Mouse (Mus musculus) cerebellum, adult 9-11 months (tissue): ENCODE measurements around the gene Gm20388.

ENCODE experiments used
- DNase-seq: peaks from one replicate; pipeline ENCODE4 v3.0.0; 2022

Gene Gm20388

DNA sequence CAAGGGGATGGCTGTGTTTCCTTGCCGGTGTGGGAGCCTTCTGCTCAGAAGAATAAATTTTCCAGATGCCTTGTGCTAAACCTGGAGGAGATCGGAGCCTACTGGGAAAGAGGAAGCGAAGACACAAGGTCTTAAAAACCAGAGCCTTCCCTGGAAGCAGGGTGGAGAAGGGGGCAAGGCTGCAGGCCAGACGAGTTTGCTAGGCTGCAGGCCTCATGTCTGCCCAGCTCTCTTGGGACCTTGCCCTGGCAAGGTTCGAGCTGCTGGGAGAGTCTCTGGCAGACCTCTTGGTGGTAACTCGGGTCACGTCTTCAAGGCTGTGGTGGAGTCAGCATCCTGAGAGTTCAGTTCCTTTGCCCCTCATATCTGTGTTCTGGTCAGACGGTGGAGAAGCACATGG lies 324.2 kb downstream of the Gm20388 start:
- no peak for DNase-seq

DNA sequence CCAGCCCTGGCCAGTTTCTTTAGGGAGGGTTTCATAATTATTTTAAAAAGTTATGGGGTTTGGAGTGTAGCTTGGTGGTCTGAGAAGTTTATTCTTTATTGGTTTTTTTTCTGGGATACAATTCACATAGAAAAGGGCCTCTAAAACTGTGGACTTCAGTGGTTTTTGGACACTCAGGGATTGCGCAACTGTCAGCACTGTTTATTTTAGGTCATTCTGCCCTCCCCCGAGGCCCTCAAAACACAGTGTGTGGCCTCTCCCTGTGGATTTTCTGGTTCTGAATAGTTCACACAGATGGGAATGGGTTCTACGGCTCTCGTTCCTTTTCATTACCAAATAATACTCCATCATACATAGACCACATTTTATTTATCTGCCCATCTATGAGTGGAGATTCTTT lies 332.6 kb downstream of the Gm20388 start:
- no peak for DNase-seq

DNA sequence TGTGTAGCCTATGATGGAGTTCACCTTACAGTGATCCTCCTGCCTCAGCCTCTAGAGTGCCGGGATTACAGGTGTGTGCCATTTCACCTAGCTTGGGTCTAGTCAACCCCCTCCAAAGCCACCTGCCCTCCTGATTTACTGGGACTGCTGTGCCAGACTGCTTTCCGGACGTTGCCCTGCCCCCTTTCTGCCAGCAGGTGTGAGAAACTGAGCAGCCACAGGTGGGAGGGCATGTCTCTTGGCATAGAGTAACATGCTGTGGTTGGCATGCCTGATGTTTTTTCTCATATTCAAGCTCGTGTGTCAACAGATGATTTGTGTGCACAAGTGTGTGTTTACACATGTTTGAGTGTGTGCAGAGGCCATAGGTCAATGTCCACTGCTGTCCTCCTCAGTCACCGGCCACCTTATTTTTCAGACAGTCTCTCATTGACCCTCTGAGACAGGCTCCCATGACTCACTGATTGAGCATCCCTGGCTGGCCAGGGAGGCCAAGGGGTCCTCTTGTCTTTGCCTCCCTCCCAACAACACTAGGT lies 333.3 kb downstream of the Gm20388 start:
- no peak for DNase-seq

DNA sequence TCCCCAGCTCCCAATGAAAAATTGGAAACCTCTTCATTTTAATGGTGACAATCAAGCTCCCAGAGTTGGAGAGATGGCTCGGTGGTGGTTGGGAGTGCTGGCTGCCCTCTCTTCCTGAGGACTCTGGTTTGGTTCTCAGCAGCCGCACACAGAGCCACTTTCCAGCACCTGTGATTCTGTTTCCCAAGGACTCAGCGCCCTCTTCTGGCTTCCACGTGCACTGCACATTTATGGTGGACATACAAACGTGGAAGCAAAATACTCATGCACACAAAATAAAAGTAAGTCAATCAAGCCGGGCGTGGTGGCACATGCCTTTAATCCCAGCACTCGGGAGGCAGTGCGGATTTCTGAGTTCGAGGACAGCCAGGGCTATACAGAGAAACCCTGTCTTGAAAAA lies 333.9 kb downstream of the Gm20388 start:
- DNase-seq = no peak

DNA sequence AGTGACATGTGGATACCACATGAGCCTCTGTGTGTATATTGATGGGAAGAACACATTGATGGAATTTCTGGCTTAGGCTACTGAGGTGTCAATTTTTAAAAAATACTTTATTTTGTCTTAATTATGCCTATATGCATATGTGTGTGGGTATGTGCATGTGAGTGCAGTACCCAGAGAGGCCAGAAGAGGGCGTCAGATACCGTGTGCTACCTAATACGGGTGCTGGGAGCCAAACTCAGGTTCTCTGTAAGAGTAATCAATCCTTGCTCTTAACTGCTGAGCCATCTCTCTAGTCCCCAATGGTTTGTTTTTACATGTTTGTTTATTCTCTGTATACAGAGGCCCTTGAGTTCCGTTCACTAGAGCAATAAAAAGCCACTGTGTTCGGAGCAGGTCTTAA lies 337.0 kb downstream of the Gm20388 start:
- DNase-seq = no peak

DNA sequence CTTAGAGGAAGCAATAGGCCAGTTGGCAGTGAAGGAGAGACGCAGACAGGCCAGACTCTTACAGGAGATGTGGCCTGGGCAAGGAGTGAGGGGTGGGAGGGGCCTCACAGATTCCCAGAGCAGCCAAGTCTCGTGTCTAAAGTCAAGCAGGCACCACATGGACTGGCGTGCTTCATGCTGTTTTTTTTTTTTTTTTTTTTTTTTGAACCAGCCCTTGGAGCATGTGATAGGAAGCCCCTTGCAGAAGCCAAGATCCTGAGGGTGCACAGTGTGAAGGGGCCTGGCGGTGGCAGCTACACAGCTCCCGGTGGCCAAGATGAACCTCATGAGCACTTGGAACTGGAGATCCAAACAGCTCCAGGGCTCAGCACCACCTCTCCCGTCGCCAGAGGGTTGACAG lies 337.4 kb downstream of the Gm20388 start:
- DNase-seq = no peak

DNA sequence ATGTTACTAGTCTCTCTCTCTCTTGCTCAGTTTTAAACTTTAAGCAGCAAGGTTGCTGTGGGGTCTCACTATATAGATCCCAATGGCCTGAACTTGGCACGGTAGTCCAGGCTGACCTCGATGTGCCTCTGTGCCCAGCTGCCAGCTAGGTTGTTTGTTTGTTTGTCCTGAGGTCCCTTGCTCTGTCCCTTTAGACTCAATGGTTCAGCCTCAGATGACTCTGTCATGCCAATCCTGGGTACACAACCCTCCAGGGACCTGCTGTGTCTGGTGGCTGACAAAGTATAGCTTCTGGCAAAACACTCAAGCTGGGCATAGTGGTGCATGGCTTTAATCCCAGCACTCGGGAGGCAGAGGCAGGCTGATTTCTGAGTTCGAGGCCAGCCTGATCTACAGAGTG lies 337.8 kb downstream of the Gm20388 start:
- DNase-seq = no peak

DNA sequence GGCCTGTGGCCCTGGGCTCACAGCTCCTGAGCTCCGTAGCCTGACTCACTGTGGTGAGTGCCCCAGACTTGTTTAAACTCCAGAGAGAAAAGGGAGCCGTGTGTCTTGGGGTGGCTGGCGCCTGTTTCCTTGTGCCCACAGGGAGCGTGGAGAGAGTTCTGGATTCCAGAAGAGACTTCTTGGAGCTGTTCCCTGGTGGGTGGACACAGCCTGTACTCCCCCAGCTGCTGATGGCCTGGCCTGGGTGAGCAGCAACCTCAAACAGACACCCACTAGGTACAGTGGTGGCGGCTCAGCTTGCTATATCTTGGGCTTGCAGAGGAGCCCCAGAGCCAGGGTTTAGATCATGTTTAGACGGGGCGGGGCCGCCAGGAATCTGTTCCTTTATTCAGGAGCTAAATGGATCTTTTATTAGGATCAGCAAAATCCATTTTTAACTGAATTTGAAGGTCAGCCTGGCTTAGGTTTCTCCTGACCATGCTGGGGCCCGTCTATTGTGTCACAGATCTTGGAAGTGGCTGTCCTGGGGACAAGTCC lies 339.2 kb downstream of the Gm20388 start:
- DNase-seq = no peak

DNA sequence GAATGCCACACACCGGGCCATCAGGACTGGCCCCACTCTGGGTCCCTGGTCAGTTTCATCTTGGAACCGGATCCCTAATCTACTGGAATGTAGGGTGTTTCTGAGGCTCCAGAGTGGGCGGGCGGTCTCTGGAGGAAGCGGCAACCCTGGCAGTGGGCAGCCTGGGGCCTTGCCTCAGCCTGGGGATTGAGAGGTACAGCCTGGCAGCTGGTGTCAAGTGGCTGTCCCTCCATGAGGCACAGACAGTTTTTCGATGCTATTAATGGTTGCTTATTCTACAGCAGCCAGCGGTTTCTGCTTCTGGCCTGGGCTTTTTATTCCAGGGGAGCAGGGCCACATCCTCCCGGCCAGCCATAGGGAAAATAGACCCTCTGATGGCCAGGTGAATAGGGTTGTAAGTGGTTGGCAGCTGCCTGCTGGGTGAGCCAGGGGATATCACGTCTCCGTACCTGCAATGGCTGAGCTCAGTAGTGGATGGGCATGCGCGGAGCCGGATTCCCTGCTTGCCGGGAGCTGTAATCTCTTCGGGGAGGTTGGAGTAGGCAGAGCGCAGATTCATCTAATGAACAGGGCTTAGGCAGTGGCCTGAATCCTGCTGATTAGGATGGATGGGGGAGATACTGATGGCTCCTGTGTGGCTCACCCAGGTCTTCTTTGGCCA lies 340.2 kb downstream of the Gm20388 start:
- DNase-seq = no peak

DNA sequence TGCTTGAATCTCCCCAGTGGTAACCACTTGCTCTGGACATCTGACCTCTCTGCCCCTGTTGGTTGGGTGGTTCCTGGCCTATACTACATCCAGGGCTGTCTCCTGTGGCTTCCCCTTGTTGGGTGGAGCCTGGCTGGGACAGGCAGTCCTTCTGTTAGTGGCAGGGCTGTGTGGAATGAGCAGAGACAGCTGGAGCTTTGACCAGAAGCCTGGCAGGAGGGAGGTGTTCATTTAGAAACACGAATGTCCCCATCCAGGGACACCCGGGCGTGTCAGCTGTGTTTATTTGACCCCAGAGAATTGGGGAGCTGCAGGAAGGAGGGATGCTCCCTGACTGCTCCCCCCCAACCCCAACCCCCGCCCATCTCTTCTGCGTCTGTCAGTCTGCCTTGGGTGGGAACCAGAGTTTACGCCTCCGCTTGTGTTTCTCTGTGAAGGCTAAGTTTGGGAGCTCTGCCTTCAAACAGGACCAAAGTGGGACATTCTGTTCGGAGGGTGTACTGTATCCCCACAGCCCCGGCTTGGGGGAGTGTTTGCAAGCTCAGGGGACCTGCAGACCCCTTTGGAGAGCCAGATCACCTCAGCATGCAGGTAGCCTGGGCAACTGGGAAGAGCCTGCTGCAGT lies 340.9 kb downstream of the Gm20388 start:
- no peak for DNase-seq

DNA sequence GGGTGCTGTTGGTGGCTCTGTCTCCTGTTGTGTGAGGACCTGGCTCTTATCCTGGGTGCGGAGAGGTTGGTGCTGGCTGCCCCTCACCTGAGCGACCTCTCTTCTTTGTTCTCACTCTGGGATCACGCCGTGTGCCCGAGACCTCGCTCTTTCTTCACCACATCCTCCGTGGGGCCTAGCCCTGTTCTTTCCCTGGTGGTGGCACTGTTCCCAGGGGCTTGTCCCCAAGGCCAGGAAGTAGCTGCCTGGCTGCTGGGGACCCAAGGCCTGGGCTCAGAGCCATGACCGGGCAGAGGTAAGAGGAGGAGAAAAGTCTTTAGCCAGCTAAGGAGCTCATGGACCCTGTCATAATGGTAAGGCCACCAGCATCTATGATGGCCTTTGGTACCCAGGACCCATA lies 343.0 kb downstream of the Gm20388 start:
- DNase-seq = no peak

DNA sequence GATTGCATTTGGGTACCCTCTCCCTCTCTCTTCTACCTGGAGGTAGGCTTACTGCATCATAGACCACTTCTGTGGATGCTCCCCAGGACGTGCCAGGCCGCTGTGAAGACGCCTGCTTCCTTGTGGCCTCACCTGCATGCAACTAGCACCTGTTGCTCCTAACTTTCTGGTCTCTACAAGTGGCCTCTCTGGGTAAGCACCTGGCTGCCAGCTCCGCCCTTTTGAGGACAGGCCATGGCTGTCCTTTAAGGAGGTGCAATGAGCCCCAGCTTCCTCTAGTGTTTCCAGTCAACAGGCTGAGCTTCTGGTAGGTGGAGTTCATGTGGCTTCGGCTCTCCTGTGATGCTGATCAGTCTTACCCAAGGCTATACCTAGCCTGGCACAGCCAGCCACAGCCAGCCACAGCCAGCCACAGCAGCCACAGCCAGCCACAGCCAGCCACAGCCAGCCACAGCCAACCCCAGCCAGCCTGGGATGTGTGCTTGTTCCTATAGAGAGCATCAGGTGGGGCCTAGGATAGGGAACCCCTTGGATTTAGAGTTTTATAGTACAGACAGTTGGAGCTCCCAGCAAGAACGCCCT lies 344.9 kb downstream of the Gm20388 start:
- no peak for DNase-seq

DNA sequence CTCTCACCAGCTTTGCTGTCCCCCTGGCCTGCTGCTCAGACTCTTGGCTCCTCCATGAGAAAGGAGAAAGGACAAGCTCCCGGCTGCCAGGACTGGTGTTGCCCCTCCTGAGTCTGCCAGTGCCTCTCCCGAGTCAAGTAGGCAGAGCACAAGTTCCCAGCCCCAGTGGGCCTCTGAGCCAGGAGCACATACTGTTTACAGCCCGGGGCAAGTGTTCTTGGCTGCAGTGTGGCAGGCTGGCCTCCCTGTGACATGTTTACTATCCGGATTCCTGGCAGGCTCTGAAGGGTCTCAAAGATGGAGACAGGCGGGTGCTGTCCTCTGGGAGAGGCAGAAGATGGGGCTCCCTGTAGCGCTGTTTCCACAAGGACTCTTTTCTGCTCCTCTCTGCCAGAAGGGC lies 346.3 kb downstream of the Gm20388 start:
- DNase-seq = no peak

DNA sequence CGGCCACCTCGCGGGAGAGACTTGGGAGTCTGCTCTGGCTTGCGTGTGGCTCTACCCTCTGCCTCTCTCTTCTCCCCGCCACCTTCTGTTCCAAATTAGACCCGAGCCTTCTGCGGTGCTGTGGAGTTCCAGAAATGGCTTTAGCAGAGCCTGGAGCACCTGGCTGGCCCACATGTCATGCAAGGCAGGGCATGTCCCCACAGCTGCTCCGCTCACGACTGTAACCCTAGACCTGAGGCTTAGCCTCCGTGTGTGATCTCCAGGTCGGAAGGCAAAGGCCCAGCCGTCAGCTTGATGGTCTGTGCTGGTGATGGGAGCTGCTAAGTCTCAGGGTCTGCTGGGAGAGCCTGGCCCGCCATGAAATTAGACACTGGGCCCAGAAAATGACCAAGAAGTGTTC lies 348.6 kb downstream of the Gm20388 start:
- DNase-seq = no peak

DNA sequence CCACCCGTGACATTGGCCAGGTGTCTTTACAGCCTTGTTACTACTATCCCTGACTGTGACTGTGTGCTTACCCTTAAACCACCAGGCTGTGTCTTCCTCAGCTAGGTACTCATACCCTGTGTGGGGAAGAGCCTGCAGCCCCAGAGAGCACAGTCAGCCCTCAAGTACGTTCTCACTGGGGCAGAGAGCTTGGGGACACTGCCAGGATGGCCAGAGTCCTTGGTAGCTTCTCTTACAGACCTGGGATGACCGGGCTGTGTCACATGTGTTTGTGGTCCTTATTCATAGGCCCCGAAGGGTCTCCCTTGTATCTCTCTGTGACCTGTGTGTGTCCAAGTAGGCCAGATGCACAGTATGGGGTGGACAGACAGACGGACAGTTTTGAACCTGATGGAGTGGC lies 350.0 kb downstream of the Gm20388 start:
- DNase-seq = no peak

DNA sequence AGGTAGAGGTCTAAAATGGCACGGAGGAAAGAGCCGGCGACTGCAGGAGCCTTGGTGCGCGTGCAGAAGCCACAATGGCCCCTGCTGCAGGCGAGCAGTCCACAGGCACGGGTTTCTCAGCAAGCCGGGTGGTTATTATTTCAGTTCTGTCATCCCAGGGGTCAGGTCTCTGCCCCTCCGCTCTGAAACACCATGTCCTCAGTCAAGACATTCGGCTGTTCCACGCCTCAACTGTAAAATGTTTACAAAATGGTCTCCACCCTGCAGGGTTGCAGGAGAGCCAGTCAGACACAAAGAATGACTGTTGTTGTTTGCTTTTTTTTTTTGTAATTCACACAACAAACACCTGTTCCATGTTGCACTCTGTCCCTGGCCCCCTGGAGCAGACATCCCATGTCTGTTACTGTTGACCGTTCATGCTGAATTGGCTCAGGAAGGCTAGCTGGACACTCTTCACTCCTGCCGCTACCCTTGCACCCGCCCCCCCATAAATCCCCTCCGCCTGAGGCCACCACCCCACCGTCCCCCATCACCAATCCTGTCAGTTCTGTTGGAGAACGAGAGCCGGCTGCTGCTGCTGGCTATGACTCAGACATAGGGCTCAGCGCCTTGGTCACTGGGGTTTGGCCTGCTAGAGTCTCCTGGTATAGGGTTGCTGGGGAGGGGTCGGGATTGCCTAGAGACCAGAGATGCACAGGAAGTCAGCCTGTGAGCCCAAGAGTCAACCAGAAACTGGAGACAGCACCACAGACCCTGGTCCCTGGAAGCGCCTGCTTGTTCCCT lies 350.9 kb downstream of the Gm20388 start:
- no peak for DNase-seq

DNA sequence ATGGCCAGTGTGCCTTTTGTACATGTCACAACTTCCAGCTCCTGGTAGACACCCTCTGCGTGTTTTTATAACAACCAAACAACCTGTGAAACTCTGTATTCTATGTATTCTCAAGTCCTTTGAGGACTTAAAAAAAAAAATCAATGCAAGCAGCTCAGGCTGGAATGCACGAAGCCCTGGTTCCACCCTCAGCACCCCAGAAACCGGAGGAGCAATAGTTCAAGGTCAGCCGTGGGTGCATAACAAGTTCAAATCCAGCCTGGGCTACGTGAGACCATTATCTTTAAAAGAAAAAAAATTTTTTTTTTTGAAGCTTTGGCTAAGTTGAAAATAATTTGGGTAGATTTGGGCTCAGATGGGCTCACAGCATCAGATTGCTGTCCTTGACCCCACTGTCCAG lies 353.2 kb downstream of the Gm20388 start:
- no peak for DNase-seq

DNA sequence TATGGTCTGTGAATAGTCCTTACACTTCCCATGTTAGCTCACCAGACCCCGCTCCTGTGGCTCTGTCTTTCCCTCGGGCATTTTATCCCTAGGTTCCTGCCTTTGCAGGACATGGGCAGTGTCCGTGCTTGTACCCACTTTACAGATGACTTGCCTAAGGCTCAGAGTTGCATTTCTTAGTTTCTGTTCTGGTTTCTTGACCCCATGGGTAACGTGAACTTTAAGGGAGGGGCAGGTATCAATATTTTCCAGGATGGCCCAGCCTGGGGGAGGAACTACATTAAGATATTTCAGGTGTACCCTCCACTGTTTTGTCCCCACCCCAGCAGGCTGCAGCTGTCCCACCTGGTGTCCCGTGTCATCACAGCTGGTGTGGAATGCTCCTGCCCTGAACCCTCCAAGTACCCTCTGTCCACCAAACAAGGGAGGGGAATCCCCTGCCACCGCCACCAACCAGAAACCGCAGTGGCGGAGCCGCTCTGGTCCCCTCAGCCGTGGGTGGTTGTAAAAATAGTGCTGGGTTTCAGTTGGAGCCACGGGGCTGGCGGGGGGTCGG lies 353.8 kb downstream of the Gm20388 start:
- no peak for DNase-seq

DNA sequence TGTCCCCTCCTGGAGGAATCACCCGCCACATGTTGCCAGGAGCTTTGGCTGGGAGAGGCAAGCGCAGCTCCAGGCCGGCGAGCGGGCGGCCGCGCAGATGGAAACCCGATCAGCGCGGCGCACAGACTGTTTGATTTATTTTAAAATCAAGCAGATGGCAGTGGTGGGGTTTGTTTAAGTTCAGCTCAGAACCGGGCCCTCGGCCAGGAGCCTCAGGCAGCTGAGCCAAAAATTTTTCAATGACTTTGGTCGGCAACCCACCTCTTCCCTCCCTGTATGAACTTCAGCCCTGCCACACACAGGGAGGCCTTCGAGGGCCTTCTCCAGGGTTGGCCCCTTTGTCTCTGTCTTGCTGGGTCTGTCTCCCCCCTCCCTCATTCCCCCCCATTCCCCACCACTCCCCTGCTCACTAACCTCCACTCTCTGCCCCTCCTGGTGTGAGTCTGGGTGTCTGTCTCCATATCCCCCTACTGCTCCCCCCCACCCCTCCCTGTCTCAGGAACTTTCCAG lies 354.4 kb downstream of the Gm20388 start:
- peak; percentile 73 for DNase-seq

DNA sequence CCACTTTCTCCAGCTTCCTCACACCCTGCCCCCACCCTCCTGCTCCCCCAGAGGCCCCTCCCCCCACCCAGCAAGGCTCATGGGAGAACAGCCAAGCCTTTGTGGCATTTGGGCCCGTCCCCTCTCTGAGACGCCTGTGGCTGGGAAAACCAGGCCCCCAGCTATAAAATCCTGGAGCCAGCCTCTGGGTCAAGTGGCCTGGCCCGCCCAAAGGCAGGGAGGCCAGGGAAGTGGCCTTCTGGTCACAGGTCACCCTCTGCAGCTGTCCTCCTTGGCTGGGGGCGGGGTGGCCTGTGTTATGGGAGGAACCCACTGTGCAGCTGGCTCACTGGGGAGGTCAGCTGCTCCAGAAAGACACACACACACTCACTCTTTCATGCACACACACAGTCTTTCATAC lies 354.8 kb downstream of the Gm20388 start:
- DNase-seq = no peak

DNA sequence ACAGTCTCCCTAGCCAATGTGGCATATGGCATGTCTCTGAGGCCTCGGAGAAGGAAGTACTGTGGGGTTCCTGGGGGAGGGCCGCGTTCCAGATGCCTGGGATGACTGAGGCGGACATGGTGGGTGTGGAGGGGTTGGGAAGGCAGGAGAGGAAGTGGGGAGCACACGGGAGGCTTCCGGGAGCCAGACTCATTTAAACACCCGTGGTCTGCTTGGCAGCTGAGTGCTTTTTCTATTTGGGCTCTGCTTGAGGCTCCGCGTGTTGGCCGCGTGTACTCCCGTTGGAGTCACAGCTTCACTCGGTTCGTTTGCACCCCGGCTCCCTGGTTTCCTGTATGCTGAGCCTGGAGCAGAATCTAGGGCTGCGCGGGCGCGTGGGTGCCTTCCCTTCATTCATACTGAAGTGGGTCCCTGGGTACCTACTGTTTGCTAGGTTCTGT lies 357.9 kb downstream of the Gm20388 start:
- DNase-seq = no peak

DNA sequence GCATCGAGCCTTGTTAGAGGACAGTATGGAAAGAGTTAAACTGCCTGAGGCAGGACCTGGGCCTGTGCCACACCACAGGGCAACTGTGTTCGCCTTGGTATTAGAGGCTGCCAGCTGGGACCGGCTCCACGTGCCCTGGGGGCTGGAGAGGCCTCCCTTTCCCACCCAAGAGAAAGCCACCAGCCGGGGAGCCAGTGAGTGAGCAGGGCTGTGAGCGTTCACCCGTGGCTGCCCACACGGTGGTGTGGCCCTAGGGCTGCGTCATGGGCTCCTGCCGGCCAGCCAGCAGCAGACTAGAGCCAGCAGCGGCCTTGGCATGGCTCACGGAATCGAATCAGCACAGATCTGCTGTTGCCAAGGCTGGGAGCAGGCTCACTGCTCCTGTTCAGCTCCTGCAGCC lies 359.8 kb downstream of the Gm20388 start:
- DNase-seq = peak; percentile 75

DNA sequence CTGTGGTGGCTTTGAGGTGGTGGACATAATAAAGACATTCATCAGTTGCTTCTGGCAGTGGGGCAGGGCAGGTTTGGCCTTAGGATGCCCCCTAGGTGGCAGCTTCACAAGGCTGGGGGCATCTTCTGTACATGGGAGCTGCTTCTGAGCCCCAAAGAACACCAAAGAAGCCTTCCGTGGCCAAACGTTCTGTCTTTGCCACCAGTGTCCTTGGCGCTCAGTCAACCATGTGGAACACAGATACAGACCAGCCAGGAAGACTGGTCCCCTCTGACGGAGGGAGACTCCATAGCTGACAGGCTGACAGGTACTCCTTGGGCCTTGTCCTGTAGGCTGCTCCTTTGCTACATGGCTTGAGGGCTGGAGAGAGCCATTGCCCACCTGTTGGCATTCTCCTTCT lies 362.8 kb downstream of the Gm20388 start:
- DNase-seq = no peak
